In the genomic region with DNA sequence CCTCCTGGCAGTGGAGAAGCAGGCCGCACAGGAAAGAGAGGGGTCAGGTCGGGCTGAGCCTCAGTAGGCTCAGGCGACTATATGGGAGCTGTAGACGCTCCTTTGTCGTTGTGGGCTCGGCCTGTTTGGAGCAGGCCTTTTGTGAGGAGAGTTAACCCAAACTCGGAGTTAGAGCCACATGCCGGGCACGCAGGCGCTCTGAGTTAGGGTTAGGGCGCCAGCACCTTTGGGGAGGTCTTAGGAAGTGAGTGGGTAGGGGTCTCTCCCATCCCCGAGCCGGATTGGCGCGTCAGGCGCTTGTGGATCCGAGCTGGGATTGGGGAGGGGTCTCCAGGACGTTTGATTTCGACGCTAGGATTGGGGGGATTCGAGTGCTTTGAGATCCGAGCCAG, we compare ENCODE assay signal across 8 mouse cellular contexts. TPM values are rescaled to one million over a fixed set of nuclear protein-coding genes. Genes with fewer than 3 reads are reported as not detected.
A peak's percentile ranks its signal among the peaks of the same experiment; 100 is the strongest.
DNase-seq lines count a peak whose midpoint lies in the region; ATAC-seq and TF ChIP-seq lines count a peak whose summit lies in the region.

No protein-coding gene starts in this region.

- no peaks in the 10 kb centered on the region for H3K9me3 ChIP-seq in E14TG2a.4 (ENCODE audit: low read length)
- H3K9me3 ChIP-seq in embryonic facial prominence, embryonic 11.5 days (replicated peaks; ENCODE audit: control insufficient read depth, low read length): no peaks in the 10 kb centered on the region
- H3K9me3 ChIP-seq in intestine, embryonic 16.5 days (ENCODE audit: control insufficient read depth, low read length): no peaks in the 10 kb centered on the region

- H3K79me2 ChIP-seq in myocyte (ENCODE audit: control insufficient read depth, insufficient read depth): peaks cover 51% of the 10 kb centered on the region

- peaks cover 5% of the 10 kb centered on the region; the same call in 1 of the 2 replicates for H3K4me1 ChIP-seq in kidney, adult 2 months (ENCODE audit: control insufficient read depth, insufficient read depth, low read length)
- H3K4me1 ChIP-seq in E14TG2a.4 (replicated peaks; ENCODE audit: low read depth, low read length): peaks cover 36% of the 10 kb centered on the region
- H3K4me1 ChIP-seq in embryonic facial prominence, embryonic 11.5 days (ENCODE audit: control insufficient read depth, insufficient read depth, low read length): peaks cover 5% of the 10 kb centered on the region
- H3K4me1 ChIP-seq in intestine, embryonic 16.5 days (ENCODE audit: control insufficient read depth, insufficient read depth, low read length): peaks cover 15% of the 10 kb centered on the region

- under 1% methylated on average over 22 of the region's 22 CpGs for WGBS in kidney, adult 2 months
- WGBS in embryonic facial prominence, embryonic 11.5 days: under 1% methylated on average over 22 of the region's 22 CpGs
- 0% methylated on average over 22 of the region's 22 CpGs for WGBS in intestine, embryonic 16.5 days

- no peak for DNase-seq in kidney, adult 2 months
- DNase-seq in kidney, postnatal 14 days: no peak
- peak; percentile 62 for DNase-seq in embryonic facial prominence, embryonic 11.5 days (ENCODE audit: low spot score)
- DNase-seq in c-Kit-positive CD71-positive TER-119-positive erythroid progenitor cells, embryonic 14.5 days (ENCODE audit: low spot score): no peak
- DNase-seq in kidney, adult 11 months: no peak

- H3K27me3 ChIP-seq in kidney, adult 2 months (replicated peaks; ENCODE audit: control insufficient read depth, insufficient read depth, low read length): no peaks in the 10 kb centered on the region
- H3K27me3 ChIP-seq in E14TG2a.4 (ENCODE audit: insufficient read depth, low read length) (peaks cover 11% of the 10 kb centered on the region; the same call in 1 of the 2 replicates), myocyte (ENCODE audit: control insufficient read depth, insufficient read depth, insufficient read length) (no peaks in the 10 kb centered on the region)
- H3K27me3 ChIP-seq in embryonic facial prominence, embryonic 11.5 days (ENCODE audit: control insufficient read depth, insufficient read depth, low read length): no peaks in the 10 kb centered on the region
- H3K27me3 ChIP-seq in intestine, embryonic 16.5 days (replicated peaks; ENCODE audit: control insufficient read depth, insufficient read depth, low read length): no peaks in the 10 kb centered on the region

- peak overlapping the region; percentile 100 for H3K4me3 ChIP-seq in kidney, adult 2 months (ENCODE audit: insufficient read depth, low read depth, low read length)
- H3K4me3 ChIP-seq in E14TG2a.4 (replicated peaks; ENCODE audit: low read length) (peak overlapping the region; percentile 95), myocyte (peak overlapping the region; percentile 98)
- peak overlapping the region; percentile 81 for H3K4me3 ChIP-seq in embryonic facial prominence, embryonic 11.5 days (ENCODE audit: low read depth, low read length)
- H3K4me3 ChIP-seq in intestine, embryonic 16.5 days (ENCODE audit: low read length): peak overlapping the region; percentile 93

- H3K9ac ChIP-seq in embryonic facial prominence, embryonic 11.5 days (replicated peaks; ENCODE audit: low read length): peak overlapping the region; percentile 83
- H3K9ac ChIP-seq in intestine, embryonic 16.5 days (ENCODE audit: low read depth, low read length): peak overlapping the region; percentile 92

- H3K4me2 ChIP-seq in embryonic facial prominence, embryonic 11.5 days (ENCODE audit: low read depth, low read length): peak overlapping the region; percentile 73
- peak overlapping the region; percentile 93 for H3K4me2 ChIP-seq in intestine, embryonic 16.5 days (ENCODE audit: low read depth, low read length)
- H3K4me2 ChIP-seq in myocyte (ENCODE audit: low read depth): peak overlapping the region; percentile 81

- peak overlapping the region; percentile 43 for H3ac ChIP-seq in myocyte (ENCODE audit: control insufficient read depth, insufficient read length)

- TF ChIP-seq POLR2A in kidney, adult 2 months (IDR thresholded peaks at IDR 0.05; ENCODE audit: low read depth, low read length): no peak
- TF ChIP-seq POLR2A in myocyte (IDR thresholded peaks at IDR 0.05; ENCODE audit: insufficient read length, low read depth): no peak

- H3K27ac ChIP-seq in kidney, adult 2 months (ENCODE audit: insufficient read depth, low read depth, low read length): peak overlapping the region; percentile 78
- peak overlapping the region; percentile 94 for H3K27ac ChIP-seq in embryonic facial prominence, embryonic 11.5 days (replicated peaks; ENCODE audit: low read depth, low read length)
- peak overlapping the region; percentile 98 for H3K27ac ChIP-seq in intestine, embryonic 16.5 days (ENCODE audit: low read length)

- ATAC-seq in embryonic facial prominence, embryonic 11.5 days (replicated peaks; ENCODE audit: insufficient number of reproducible peaks, low FRiP score, low TSS enrichment, low read depth): peak; percentile 58
- peak; percentile 62 for ATAC-seq in intestine, embryonic 16.5 days

- no peak for TF ChIP-seq CTCF in kidney, adult 2 months (conservative IDR thresholded peaks at IDR 0.05; ENCODE audit: insufficient read depth, insufficient read length, low read depth, low read length)
- TF ChIP-seq CTCF in E14TG2a.4 (conservative IDR thresholded peaks at IDR 0.05; ENCODE audit: low read length): no peak

- no peaks in the 10 kb centered on the region for H3K36me3 ChIP-seq in kidney, adult 2 months (ENCODE audit: control insufficient read depth, insufficient read depth, low read length)
- H3K36me3 ChIP-seq in E14TG2a.4 (ENCODE audit: insufficient read depth, low read length) (no peaks in the 10 kb centered on the region), myocyte (ENCODE audit: control insufficient read depth, insufficient read depth) (no peaks in the 10 kb centered on the region)
- H3K36me3 ChIP-seq in embryonic facial prominence, embryonic 11.5 days (replicated peaks; ENCODE audit: control insufficient read depth, insufficient read depth, low read depth, low read length): no peaks in the 10 kb centered on the region
- H3K36me3 ChIP-seq in intestine, embryonic 16.5 days (ENCODE audit: control insufficient read depth, insufficient read depth, low read length): no peaks in the 10 kb centered on the region

TF ChIP-seq in myocyte, 11 proteins besides CTCF, POLR2A, EP300 and RAD21:
- TF ChIP-seq TCF3 (IDR thresholded peaks at IDR 0.05; ENCODE audit: insufficient read length, low read depth) (no peak), CEBPB (IDR thresholded peaks at IDR 0.05; ENCODE audit: insufficient read depth, poor library complexity, severe bottlenecking) (no peak), REST (IDR thresholded peaks at IDR 0.05; ENCODE audit: insufficient read depth, insufficient read length) (no peak), USF1 (IDR thresholded peaks at IDR 0.05; ENCODE audit: low read depth) (no peak), E2F4 (IDR thresholded peaks at IDR 0.05; ENCODE audit: insufficient read depth) (no peak)

RNA-seq across cellular contexts. Expression of a gene that starts 0.3 kb away (rescaled TPM):
- polyA plus RNA-seq in kidney, adult 2 months (2012; rRNA removed): 24.3 and 31.9 TPM in 2 replicates
- polyA plus RNA-seq in embryonic facial prominence, embryonic 11.5 days (2014; fragmentation: Nextera tagmentation; extraction: Ambion mirVana): 6.7 and 7.8 TPM in 2 replicates
- polyA plus RNA-seq in intestine, embryonic 16.5 days (2015; fragmentation: Nextera tagmentation; extraction: Ambion mirVana): 8.3 and 9.1 TPM in 2 replicates
- 21.9 TPM for polyA plus RNA-seq in myocyte (2012; fragmentation: generic; extraction: Trizol)

RNA-seq across cellular contexts. Expression of a gene that starts 33.7 kb away (rescaled TPM):
- 91.6 and 110 TPM in 2 replicates for polyA plus RNA-seq in kidney, adult 2 months (2012; rRNA removed)
- polyA plus RNA-seq in embryonic facial prominence, embryonic 11.5 days (2014; fragmentation: Nextera tagmentation; extraction: Ambion mirVana): 31.3 and 32.9 TPM in 2 replicates
- 44.4 and 46.0 TPM in 2 replicates for polyA plus RNA-seq in intestine, embryonic 16.5 days (2015; fragmentation: Nextera tagmentation; extraction: Ambion mirVana)
- polyA plus RNA-seq in myocyte (2012; fragmentation: generic; extraction: Trizol): 56.0 TPM
